Mouse (Mus musculus) urinary bladder, postnatal 36 days (tissue): Measurements from ENCODE around the gene Phldb1.
A peak's percentile ranks its signal among the peaks of the same experiment; 100 is the strongest.
"Not testable (repeated sequence)": the region's sequence is repeated elsewhere in the genome, so short reads cannot be mapped to it uniquely, and the experiment has no call there.

ENCODE experiments used
- DNase-seq, 2 experiments: peaks; one replicate each; pipeline ENCODE4 v3.0.0; 2022; ENCODE audit warnings: low spot score in 2 of 2, mixed read lengths in 1 of 2

The Phldb1 gene

GRCm38 (mm10) chr9:44734524-44735494 lies at the start of gene Phldb1:
TSS of gene Phldb1 (minus strand) at chr9:44735198.
- DNase-seq: peak; percentile 51 to 77

- DNase-seq: peak; percentile 89 to 92
Observed at GRCm38 (mm10) chr9:44772750-44773651, 38.0 kb upstream of the Phldb1 start.

- DNase-seq: no peak
Observed at GRCm38 (mm10) chr9:44772392-44772749, 37.4 kb upstream of the Phldb1 start.

GRCm38 (mm10) chr9:44771376-44771775 lies 36.4 kb upstream of the Phldb1 start:
- DNase-seq: no peak

DNA sequence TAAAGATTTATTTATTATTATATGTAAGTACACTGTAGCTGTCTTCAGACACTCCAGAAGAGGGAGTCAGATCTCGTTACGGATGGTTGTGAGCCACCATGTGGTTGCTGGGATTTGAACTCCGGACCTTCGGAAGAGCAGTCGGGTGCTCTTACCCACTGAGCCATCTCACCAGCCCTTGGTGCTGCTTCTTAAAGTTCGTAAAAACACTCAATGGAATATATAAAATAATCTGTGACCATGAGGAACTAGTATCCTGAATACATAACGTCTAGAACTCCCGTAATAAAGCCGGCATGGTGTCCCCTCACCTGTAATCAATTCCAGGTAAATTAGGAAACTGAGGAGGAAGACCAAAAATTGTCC lies 33.0 kb upstream of the Phldb1 start:
- DNase-seq: not testable (repeated sequence)

GRCm38 (mm10) chr9:44767101-44768028 lies 32.4 kb upstream of the Phldb1 start, which contains the start of the genes Arcn1 and Ift46:
TSS of gene Arcn1 (minus strand) at chr9:44767845.
TSS of gene Ift46 (plus strand) at chr9:44767908.
- peak; percentile 71 to 80 for DNase-seq

DNA sequence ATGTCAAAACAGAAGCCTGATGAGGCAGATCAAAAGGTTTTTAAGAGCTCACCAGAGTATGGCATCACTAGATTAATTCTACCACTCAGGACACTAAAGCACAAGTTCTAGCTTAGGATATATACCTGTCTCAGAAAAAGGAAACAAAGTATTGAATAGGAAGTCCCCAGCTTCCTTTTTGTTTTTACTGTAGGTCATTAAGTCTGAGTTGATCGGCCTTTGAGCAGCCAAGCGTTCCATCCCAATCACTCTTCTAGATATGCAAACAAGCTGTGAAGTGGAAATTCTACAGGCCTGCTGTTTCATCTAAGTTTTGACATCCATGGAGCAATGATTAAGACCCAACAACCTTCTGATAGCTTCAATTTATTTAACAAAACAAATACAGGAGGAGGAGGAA lies 25.9 kb upstream of the Phldb1 start:
- DNase-seq: no peak

GRCm38 (mm10) chr9:44748473-44748872 lies 13.5 kb upstream of the Phldb1 start:
- DNase-seq: no peak

GRCm38 (mm10) chr9:44747341-44747740 lies 12.3 kb upstream of the Phldb1 start:
- no peak for DNase-seq

DNA sequence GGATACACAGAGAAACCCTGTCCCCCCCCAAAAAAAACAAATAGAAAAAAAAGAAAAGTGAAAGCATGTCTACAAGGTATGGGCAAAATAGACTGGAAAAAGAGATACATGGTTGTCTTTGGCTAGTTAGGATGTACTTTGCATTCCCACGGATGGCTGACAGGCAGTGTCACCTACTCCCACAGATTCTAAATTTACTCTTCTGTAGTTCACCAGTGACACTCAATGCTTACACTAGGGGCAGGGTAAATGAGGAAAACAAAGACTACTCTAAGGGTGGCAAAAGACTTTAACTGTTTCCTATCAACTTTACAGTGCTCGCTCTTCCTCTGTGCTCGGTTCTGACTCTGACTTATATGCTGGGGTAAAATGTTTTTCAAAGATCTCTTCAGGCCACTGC lies 11.7 kb upstream of the Phldb1 start:
- DNase-seq: no peak

DNA sequence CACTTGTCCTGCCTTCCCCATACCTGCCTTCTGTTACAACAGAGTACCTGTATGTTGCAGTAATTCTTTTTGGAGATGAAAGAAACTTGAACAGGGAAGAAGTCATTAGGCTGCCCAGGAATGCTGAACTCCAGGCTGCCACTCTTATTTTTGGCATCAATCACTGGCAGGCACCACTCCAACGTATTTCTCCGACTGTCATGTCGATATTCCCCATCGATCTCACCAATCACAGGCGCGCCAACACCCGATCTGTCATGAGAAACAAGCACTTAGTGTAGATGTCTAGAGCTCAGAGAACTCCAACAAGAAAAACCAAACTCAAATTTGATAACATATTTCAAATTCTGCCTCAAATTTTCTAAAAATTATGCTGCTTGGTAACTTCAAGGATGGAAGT lies 10.4 kb upstream of the Phldb1 start:
- no peak for DNase-seq

- no peak for DNase-seq
Observed at GRCm38 (mm10) chr9:44740663-44741192, 5.7 kb upstream of the Phldb1 start.

- peak; percentile 41 to 75 for DNase-seq
Observed at GRCm38 (mm10) chr9:44737240-44737949, 2.4 kb upstream of the Phldb1 start.

DNA sequence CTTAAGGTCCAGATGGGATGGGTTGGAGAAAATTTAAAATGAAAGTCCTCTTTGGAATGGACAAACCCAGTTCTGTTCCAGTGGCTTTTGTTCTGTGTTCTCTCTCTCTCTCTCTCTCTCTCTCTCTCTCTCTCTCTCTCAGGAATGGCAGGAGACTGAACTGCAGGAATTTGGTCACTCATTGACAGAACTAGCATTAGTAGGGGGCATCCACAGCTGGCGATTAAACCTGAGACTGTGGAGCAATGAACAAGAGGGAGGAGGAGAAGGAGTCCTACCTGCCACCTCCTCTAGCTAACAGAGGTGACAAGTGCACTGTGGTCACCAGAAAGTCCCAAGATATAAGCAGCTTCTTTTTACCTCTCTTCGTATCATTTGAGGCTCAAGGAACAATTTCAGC lies 1.3 kb upstream of the Phldb1 start:
- DNase-seq: no peak

GRCm38 (mm10) chr9:44735886-44736285 lies 888 bp upstream of the Phldb1 start:
- DNase-seq: no peak

DNA sequence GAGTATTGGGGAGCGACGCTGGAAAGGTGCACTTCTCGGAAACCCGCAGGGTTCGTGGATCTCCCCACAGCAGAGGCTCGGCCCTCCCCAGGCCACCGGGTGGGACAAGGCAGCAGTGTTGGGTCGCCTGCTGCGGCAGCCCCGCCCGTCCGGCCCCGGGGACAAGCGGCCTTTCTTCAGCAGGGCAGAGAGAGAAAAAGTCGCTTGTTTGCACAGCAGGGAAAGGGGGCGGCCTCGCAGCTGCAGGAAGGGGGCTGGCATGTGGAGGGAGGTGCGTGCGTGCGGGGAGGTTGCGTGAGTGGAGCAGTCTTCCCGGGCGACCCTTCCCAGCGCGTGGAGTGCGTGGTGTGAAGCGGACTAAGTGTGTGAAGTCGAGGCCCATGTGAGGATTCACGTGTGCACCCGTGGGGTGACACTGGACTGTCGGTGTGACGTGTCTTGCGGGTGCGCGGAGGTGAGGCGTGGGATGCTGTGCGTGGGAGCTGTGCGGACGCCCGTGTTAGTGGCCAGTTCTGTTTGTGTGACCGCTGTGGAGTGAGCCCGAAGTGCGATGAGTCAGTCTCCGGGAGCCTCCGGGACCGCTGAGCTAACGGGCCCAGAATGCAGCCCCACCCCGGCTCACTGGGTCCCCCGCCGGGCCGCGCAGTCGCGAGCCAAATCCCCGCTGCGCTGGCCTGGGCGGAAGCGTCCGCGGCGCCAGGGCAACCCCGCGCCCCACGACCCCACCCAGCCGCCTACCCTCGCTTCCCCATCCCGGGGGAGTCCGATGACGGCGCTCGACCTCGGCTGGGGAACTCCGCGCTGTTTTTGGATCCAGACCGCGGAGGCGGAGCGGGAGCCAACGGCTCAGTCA lies 1.1 kb downstream of the Phldb1 start:
- peak; percentile 59 to 79 for DNase-seq

DNA sequence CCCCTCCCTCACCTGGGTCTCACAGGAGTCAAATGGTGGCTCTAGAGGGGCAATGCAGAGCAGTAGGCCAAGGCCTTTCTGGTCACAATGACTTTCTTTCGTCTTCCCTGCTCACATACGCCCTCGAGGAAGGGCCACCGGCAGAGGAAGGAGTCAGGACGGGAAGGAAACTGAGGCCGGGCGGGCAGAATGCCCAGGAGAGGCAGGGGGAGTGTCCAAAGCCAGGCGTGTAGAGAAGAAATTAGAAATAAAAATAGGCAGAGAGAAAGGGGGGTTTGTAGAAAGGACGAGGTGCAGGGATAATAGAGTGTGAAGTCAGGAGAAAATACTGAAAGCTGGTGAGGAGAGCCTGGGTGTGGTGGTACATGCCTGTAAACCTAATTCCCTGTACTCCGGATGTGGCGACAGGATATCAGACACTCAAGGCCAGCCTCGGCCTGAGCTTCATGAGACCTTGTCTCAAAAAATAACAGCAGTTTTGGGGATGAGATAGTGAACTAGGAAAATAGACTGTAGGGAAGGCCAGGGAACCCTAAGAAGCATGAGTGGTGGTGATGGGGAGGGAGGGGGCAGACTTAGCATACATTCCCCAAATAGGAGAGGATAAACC lies 2.0 kb downstream of the Phldb1 start:
- no peak for DNase-seq

- no peak for DNase-seq
Observed at GRCm38 (mm10) chr9:44732130-44732549, 2.9 kb downstream of the Phldb1 start.

GRCm38 (mm10) chr9:44727441-44727840 lies 7.6 kb downstream of the Phldb1 start:
- DNase-seq: no peak
